Mouse (Mus musculus): Measurements from ENCODE around the gene Spata21.

The Spata21 gene

DNA sequence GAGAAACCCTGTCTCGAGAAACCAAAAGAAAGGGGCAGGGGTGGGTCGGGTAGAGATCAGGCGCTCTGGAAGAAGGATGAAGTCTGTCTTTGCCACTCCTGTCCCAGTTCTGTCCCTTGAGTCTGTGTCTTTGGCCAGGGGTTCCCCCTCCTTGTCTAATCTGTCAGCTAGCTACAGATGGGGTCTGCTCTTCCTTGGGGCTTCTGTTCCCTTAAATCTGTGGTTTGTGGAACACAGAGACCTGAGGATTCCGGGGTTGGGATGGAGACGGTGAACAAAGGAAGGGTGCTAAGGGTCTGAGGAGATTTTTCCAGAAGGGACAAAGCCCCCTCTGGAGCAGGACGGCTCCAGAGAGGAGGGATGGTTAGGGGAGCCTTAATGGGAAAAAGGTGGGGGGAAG, at the start of gene Spata21:
Gene Spata21 (plus strand): TSS at position 301 of the 400 bp plus-strand sequence.
- no peak for DNase-seq (ENCODE audit: low spot score in 2 of 2)

DNA sequence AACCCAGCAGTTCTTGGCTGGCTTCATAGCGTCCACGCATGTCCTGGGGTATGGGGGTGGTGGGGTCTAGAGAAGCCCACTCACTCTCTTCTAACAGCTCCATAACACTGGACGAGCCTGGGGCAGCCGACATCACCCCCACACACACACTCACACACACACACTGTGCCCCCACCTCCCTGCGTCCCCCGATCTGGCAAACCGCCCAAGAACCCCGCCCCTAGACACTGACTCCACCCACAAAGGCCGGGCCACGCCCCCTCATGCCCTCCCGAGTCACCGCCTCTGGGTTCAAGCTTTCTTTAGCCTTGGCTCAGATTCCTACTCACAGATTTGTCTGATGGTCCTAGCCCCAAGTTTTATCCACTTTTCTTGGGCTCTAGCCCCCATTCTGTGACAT, 47.0 kb upstream of the Spata21 start:
- DNase-seq (ENCODE audit: low spot score in 2 of 2): no peak

DNA sequence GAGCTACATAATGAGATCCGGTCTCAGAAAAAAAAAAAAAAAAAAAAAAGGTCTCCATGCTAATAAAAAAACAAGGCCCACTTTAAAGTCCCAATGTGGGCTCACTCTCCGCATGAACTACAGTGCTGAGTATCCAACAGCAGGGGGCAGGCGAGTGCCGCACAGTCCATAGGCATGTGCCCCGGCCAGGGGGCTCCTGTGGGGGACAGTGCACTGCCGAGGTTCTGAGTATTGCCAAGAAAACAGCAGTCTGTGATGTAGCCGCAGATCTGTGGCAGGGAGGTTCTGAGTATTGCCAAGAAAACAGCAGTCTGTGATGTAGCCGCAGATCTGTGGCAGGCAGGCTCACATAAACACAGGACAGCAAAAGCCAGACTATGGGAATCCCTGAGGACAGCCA, 43.3 kb upstream of the Spata21 start:
- DNase-seq (ENCODE audit: low spot score in 2 of 2): no peak

DNA sequence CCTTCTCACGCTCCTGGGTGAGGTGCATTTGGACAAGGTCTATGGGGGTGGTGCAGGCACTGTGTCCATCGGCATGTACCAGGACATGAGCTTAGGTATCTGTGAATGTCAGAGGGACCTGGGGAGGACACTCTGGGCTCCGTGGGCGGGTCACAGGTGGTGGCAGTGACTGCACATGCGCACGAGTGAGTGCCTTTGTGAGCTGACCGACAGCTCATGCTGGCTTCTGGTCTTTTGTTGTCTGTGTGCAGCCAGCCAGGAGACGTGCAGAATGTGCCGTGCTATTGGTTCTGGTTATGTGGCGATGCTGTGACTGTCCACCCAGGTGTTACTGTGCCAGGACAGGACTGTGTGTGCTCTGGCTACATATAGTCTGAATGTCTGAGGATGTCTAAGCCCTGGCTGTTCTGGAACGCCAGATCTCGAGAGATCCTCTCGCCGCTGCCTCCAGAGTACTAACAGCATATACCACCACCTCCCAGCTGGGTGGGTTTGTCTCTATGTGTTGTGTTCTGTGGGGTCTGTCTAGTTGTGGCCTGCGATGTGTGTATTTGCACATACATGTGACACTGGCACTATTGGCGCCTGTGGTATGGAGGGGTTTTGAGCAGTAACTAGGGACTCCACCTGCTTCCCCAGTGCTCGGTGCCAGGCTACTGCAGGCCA, 39.2 kb upstream of the Spata21 start:
- DNase-seq (ENCODE audit: low spot score in 2 of 2): no peak

DNA sequence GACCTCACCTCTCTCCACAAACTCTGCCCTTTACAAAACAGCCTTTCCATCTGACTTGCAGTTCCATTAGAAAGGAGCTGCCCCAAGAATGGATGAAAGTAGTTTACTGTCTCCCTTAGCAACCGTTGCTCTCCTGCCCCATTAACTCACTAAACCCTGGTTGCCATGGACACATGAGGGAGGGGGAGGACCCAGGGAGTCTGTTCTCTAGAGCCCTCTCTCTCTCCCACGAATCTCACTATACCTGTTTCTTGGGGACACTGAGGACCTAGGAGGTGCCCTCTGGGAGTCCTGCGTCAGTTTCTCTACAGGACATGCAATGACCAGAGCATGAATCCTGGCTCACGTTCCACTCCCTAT, 38.7 kb upstream of the Spata21 start:
- DNase-seq (ENCODE audit: low spot score in 2 of 2): no peak

DNA sequence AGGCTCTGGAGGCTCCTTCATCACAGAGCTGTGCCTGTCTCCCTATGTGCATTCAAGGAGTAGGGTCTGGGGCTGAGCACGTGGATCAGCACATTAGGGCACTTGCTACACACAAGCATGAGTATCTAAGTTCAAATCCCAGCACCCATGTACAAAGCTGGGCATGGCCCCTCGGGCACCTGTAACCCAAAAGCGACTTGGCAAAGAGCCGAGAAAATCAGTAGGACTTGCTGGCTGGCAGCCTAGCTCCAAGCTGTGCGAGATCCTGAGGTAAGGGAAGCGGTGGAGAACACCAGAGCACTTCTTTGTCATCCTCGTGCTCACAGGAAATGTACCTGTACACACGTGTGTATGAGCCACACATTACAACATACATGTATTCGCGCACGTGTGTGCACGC, 35.7 kb upstream of the Spata21 start:
- no peak for DNase-seq (ENCODE audit: low spot score in 2 of 2)

DNA sequence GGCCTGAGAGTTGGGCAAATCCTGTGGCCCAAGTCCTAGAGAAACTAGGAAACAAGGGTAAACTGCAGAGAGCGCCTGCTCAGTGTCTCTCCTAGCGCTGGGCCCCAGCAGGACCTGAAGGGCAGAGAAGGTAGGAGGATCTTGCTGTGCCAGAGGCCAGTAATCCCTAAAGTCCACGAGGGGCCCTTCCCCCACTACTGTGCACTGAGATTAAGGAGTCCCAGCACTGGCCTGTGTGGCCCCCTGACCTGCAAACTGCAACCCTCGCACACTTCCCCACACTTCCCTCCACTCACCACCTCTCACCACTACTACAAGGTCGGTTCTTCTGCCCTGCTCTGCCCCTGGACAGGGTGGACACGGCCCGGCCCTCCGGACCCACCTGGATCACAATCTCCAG, 35.0 kb upstream of the Spata21 start:
- no peak for DNase-seq (ENCODE audit: low spot score in 2 of 2)

DNA sequence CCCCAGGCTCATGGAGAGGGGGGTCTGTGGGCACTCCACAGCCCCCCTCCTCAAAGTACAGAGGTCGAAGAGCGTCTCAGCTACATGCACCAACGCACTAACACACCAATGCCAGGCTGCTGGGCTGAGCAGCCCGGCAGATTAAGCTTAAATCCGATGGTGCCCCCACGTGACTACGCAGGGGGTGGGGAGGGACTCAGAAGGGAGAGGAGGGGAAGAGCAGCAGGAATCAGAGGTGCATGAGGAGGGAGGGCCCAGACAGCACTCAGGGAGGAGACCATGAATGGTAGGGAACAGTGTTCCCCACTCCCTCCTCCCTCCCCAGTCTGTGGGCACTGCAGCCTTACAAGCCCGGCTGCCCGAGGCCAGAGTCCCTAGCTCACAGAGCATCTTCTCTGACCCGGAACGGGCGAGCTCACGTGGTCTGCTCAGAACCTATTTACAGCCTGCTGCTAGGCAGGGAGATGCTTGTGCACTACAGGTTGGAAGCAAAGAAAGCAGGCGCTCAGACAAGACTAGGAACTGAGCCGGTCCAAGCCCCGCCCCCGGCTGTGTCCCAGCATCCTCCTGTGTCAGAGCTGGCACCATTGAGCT, 34.5 kb upstream of the Spata21 start:
- DNase-seq (ENCODE audit: low spot score in 2 of 2): peak; percentile 58 to 59

DNA sequence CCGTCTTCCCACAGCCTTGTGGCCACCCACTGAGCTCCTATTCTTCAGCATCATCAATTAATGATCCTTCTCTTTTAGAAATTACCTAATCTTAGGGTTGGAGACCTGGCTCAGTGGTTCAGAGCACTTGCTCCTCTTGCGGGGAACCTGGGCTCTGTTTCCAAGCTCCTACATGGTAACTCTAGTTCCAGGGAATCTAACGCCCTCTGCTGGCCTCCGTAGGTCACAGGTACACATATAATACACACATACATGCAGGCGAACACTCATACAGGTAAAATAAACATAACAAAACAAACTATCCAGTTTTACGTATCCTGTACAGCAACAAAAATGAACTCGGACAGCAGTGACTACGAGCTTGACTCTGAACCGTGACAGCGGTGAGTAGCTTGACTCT, 31.2 kb upstream of the Spata21 start:
- no peak for DNase-seq (ENCODE audit: low spot score in 2 of 2)

DNA sequence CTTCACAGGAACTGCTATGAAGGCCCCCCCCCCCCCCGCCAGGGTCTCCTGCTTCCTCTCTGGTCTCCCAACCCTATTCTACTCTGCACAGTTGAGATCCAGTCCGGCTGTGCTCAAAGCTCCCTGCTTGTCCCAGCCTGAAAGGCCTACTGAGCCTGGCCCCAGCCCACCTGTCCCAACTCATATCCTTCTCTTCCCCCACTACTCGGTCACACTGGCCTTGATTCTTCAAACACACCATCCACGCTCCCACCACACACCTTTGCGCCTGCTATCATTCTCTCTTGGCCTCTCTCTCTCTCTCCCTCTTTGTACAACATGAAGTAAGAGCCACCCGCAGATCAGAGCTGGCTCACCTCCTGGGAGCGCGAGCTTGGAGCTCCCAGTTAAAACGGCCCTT, 29.3 kb upstream of the Spata21 start:
- no peak for DNase-seq (ENCODE audit: low spot score in 2 of 2)

DNA sequence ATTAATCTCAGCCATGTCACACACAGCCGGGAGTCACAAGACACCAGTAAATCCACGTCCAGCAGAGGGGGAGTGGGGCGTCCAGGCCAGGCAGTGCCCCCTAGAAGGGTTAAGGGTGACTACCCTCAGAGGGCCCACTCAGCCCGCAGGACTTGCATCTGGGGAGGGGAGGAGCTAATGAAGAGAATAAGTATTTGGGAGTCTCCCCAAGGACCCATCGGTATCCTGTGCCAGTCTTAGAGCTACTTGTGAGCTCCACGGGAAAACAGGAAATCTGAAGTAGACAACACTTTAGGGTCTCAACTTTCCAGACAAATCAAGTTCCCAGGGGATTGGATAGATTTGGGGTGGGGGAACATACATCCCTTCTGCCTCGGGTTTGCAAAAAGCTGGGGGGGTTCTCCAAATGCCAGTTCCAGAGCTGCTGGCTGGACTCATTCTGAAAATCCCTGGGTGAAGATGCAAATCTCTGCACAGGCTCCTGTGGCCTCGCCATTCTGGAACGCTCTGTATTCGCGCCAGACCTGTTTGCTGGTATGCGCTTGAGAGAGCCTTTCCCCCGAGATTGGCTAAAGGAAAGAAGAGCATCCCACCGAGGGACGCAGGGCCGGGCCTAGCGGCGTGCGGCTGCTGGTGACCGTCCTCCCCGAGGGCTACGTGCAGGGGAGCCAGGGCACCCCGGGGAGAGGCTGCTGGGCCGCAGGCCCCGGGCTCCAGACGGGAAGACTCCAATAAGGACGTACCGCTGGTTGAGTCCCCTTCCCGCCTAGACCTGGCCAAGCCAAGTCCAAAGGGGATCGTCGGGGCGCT, 28.3 kb upstream of the Spata21 start:
- DNase-seq (ENCODE audit: low spot score in 2 of 2): no peak

DNA sequence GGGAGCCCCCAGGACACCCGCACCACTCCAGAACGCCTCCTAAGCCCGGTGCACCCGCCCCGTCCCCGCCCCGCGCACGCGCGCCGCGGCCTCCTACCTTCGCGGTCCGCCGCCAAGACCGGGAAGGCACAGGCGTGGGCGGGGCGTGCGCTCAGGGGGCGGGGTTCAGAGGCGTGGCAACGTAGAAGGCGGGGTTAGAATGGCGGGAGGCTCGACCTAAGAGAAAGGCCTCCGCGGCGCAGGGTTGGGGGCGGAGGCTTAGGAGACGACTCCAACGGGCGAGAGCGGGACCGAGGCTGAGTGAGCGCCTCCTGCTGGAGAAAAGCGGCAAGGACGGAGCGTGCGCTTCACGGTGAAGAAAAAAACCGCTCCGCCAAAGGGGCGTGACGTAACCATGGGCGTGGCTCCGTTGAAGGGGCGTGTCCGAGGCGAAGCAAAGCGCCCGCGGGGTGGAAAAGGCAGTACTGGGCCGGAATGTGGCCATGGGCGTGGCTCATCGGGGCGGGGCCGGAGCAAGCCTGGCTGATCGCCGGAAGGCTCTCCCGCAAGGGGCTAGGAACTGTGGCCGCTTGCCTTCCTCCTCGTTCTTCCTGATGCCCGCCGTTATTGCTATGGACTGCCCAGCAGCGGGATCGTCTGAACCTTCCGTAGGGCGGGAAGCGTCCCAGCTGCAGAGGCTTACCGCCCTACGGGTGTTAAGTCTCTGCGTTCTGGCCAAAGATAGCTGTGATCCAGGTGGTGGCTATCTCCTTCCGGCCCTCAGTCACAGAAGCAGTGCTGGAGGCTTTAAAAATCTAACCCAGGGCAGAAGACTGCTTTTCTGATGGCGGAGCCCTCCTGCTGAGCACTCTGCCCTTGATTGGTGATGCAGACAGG, 27.5 kb upstream of the Spata21 start, which contains the start of gene Crocc:
Gene Crocc (minus strand): TSS at position 125 of the 876 bp plus-strand sequence.
- DNase-seq (ENCODE audit: low spot score in 2 of 2): peak; percentile 99

DNA sequence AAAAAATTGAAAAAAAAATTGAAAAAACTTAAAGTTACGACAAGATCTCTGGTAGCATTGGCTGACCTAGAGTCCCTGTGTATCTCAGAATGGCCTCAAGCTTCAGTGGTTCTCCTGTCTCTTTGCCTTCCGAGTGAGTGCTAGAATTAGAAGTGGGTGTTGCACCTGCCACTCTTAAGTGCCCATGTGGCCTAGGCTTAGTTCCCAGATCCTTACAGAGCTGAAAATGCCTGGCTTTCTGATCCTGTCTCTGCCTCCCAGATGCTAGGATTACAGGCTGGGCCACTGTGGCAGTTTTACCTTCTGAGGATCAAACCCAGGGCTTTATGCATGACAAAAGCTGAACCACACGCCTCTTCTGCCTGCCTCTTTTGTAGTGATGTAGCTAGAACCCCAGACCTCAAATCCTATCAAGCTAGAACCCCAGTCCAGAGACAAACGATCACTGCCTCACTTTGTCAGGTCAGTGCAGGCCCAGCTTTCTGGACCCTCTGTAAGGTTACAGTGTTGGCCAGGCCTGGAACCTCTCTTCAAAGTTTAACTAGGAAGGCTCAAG, 24.0 kb upstream of the Spata21 start:
- no peak for DNase-seq (ENCODE audit: low spot score in 2 of 2)

DNA sequence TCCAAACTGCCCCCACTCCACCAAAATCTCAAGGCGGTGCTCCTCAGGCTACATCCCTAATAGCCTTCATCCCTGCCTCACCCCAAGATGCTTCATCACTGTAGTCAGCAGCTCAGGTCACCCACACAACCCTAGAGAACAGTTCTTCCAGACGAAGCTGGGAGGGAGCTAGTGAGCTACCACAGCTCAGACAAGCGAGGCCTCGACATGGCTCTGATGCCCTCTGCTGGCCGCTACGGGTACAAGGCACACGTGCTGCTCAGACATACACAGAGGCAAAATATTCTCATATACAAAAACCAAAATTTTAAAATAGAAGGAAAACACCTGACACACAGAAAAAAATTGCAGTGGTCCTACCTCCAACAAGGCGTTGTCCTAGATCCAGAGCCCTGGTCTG, 23.0 kb upstream of the Spata21 start:
- peak; percentile 67 to 72 for DNase-seq (ENCODE audit: low spot score in 2 of 2)

DNA sequence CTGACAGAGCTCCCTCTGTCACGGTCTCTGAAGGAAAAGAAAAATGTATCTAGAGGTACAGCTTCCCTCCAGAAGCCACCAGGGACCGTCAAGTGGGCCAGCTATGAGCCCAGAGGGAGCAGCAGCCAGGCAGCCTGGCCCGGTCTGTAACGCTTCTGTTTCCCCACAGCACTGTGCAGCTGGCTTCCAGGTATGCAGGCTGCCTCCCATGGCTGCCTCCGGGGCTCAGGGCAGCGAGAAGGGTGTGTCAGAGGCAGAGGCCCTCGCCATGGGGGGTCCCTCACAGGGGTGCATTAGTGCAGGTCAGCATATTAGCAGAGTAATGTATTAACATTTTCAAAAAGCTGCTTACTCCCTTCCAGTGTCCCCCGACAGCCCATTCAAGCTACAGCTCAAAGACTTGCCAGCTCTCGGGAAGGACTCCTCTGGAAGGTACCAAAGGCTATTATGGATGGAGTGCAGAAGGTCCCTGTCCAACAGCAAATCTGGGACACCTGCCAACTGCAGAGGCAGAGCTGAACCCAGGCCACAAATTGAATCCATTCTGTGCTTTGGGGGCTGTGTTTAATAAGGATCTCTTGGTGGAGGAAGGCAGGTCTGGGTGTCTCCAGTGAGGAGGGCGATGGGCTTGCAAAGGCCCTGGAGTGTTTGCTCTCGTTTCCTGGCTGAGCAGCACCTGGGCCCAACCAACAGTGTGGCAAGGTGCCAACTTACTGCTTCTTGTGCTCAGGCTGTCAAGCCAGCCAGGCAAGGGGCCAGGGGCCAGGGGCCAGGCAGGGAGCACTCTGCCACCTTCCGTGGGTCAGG, 21.2 kb upstream of the Spata21 start:
- no peak for DNase-seq (ENCODE audit: low spot score in 2 of 2)

DNA sequence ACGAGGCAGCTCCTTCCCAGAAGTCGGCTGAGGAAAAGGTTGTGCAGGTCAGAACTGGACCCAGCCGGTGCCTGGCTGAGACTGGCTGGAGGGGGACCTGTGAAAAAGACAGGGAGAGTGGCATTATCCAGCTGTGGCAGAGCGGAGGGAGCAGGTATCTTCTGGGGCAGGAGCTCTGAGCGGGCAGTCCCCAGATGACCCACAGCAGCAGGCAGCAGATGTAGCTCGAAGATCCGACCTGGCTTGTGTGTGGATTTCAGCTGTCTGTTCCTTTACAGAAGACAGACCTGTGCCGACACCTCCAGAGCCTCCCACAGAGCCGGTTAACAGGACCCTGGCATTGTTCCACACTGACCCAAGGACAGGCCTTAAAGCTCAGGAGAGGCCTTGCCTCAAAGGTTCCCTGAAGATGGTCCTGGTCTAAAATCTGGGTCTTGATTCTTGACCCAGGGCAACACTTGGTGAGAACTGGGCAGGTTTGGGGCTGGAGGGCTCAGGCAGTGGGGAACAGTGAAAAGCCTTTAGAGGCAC, 20.6 kb upstream of the Spata21 start:
- no peak for DNase-seq (ENCODE audit: low spot score in 2 of 2)

DNA sequence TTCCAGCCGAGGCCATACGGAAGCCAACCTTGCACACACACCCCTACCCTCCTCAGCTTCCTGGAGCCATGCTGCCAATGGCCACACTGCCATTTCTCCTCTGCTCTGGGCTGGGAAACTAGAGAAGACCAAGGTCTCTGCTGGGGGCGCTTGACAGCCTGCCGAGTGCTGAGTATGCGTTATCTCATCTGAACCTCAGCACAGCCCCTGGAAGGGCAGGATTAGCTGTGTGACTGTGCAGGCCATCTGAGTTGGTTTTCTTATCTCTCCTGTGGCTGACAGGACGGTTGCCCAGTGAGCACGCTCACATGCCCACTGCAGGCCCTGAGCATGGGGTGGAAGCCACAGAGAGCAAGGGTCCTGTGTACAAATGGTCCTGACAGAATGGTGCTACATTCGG, 19.5 kb upstream of the Spata21 start:
- DNase-seq (ENCODE audit: low spot score in 2 of 2): no peak

DNA sequence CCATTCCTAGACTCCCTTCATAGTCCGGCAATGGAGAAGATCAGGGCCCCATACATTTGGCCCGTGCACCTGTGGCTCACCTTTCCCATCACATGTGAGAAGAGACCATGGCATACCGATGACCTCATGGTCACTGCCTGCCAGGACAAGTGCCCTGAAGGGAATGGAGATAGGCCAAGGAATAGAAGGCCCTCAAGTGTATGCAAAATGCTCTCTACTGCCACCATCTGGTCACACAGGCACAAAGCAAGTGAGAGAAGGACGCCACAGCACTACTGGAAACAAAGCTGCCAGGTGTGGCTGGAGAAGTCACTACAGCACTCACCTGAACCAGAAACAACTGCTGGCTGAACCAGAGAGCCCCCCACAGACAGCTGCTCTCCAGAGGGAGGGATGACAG, 18.4 kb upstream of the Spata21 start:
- no peak for DNase-seq (ENCODE audit: low spot score in 2 of 2)

DNA sequence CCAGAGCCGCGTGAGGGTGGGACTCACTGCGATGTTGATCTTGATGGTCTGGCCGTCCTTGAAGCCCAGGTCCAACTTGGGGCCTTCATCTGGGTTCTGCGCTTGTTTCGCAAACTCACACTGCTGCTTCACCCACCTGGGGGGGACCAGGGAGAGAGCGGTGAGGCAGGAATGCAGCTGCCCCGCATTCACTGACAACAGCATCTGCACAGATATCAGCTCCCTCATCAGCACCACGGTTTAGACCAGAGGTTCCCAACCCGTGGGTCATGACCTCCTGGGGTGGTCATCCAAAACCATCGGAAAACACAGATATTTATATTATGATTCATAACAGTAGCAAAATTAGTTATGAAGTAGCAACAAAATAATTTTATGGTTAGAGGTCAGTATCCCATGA, 15.6 kb upstream of the Spata21 start:
- no peak for DNase-seq (ENCODE audit: low spot score in 2 of 2)

DNA sequence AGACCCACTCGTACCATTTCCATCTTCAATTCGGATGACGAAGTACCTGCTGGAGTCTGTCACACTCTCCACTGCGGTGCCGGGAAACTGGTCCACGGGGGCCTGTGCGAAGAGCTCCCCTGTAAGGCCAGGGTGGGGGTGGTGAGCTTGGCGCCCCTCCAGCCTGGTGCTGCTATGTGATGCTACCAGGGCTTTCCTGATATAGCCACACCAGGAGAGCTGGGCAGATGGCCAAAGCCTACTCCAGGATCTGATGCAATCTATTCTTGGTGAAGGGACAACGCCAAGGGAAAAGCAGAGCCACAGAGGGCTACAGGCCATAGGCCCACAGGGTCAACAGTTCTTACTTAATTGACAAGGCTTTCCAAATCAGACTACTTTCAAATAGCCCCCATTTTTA, 14.5 kb upstream of the Spata21 start:
- peak; percentile 52 to 65 for DNase-seq (ENCODE audit: low spot score in 2 of 2)

DNA sequence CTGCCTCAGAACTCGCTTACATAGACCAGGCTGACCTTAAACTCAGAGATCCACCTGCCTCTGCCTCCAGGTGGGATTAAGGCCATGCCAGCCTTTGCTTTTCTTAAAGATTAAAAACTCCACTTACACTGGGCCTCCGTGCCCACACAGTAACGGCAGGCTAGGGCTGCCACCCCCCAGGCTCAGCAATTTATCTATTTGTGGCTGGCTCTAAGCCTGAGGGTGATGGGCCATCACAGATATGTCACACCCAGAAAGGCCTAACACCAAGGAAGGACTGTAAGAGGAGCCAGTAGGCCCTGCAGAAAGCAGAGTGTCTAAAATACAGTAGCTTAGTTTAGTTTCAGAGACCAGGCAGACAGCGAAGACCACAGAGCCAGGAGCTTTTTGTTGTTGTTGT, 14.0 kb upstream of the Spata21 start:
- no peak for DNase-seq (ENCODE audit: low spot score in 2 of 2)
